Mouse (Mus musculus) spleen, adult 2 months (tissue): ENCODE measurements at regions not wholly inside any gene's neighbourhood (a gene's known extent, or its start where the extent isn't known, plus 50 kb on each side); places are given as distances from the start of the nearest gene placed in this dataset.

Experiments used
- CTCF ChIP-seq: fragments of 200-500 bp; IDR thresholded peaks from 2 replicates; pipeline ENCODE4 v1.5.1; 2011; ENCODE audit warnings: mild to moderate bottlenecking, inconsistent platforms; ENCODE audit not compliant: insufficient read depth, insufficient read length, insufficient replicate concordance; ENCODE audit errors: extremely low read depth
- POLR2A ChIP-seq: fragments of 200-500 bp; IDR thresholded peaks from 2 replicates; pipeline ENCODE4 v1.6.1; 2011; ENCODE audit warnings: low read depth, low read length, inconsistent platforms

DNA sequence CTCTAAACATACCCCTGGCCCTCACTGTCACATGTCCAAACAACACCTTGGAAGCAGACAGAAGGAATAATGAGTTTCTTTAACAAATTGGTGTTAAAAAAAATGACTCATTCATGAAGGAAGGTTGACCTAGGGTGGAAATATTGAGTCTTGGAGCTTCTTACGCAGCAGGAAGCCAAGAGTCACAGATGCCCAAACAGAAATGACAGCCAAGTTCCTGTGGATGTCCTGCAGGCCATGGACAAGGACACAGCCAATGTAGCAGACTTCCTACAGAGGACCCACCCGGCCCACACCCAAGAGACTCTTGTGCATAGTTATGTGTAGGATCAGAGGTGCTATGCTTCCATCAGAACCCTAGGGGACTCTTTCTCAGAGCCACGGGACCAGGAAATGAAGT, 136.1 kb upstream of the Gm3448 start:
- TF ChIP-seq CTCF (no peak), POLR2A (no peak)
